9 mouse cellular contexts compared by ENCODE assay signal in the genomic region with DNA sequence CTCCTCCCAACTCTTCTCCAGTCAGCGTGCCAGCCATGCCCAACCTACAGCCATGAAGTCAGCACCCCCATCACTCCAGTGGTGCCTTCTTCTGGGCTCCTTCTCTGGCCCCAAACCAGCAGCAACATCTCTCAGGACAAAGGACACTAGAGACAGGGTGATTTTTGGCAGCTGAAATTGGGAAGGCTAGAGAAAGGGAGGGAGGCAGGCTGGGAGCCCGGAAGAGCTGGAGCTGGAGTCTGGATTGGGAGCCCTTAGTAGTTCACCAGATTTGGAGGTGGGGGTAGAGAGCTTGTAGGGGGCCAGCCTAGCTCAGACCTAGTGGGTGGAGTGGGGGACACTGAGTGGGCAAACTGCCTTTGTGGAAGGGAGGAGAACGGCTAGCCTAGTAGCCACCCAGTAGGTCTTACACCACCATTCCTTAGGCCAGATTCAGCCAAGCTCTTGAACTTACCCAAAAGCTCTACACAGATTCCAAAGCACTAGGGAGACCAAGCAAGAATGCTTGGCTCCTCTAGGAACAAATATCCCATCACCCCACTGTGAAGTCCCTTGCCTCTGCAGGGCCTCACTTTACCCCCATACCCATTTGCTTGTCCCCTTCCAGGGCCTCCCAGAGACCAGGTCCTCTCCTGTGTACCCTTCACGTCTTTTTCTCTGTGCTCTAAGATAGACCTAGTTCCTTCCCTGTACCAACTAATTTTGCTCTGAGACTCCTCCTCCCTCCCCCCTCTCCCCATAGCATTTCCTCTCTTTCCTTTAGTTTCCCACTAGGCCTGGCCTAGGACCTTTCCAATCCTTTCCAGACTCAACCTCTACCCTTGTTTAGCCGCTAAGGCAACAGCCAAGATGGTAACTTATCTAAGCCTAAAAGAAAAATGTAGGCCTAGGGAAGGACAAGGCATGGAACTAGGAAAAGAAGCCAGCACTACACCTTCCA. TPM values are rescaled to one million over a fixed set of nuclear protein-coding genes. Genes with fewer than 3 reads are reported as not detected.
A peak's percentile ranks its signal among the peaks of the same experiment; 100 is the strongest.
DNase-seq lines count a peak whose midpoint lies in the region; ATAC-seq and TF ChIP-seq lines count a peak whose summit lies in the region.
"Had no signal": no experiment of that assay in that cellular context is flagged by ENCODE, and none has a peak within 500 bp of the region (broad histone marks: within the 10 kb centered on the region; RNA-seq: fewer than 3 reads in every experiment).

No protein-coding gene starts in this region.

- peak overlapping the region; percentile 92 for H3K9ac ChIP-seq in intestine, embryonic 14.5 days (ENCODE audit: low read length)
- peak overlapping the region; percentile 97 for H3K9ac ChIP-seq in neural tube, embryonic 12.5 days

- no peak for TF ChIP-seq CTCF in gastrocnemius, adult 2 months (IDR thresholded peaks at IDR 0.05)

- H3K36me3 ChIP-seq in intestine, embryonic 14.5 days (ENCODE audit: control insufficient read depth, insufficient read depth, low read length) = peaks cover 2% of the 10 kb centered on the region; the same call in 1 of the 2 replicates
- H3K36me3 ChIP-seq in limb, embryonic 10.5 days = peaks cover 3% of the 10 kb centered on the region
- no peaks in the 10 kb centered on the region for H3K36me3 ChIP-seq in neural tube, embryonic 12.5 days

- ATAC-seq in intestine, embryonic 14.5 days (replicated peaks; ENCODE audit: low FRiP score, low TSS enrichment, low read depth) = no peak
- no peak for ATAC-seq in neural tube, embryonic 12.5 days (ENCODE audit: low FRiP score, low read depth)

- peak overlapping the region; percentile 70 for H3K4me2 ChIP-seq in intestine, embryonic 14.5 days (ENCODE audit: low read length)
- H3K4me2 ChIP-seq in neural tube, embryonic 12.5 days (replicated peaks) = peak overlapping the region; percentile 75

- peaks cover 36% of the 10 kb centered on the region for H3K4me1 ChIP-seq in intestine, embryonic 14.5 days (replicated peaks; ENCODE audit: control insufficient read depth, insufficient read depth, low read length)
- H3K4me1 ChIP-seq in limb, embryonic 10.5 days = peaks cover 48% of the 10 kb centered on the region
- peaks cover 46% of the 10 kb centered on the region for H3K4me1 ChIP-seq in neural tube, embryonic 12.5 days

- H3K27me3 ChIP-seq in intestine, embryonic 14.5 days (replicated peaks; ENCODE audit: control insufficient read depth, insufficient read depth, low read length) = no peaks in the 10 kb centered on the region
- H3K27me3 ChIP-seq in limb, embryonic 10.5 days (ENCODE audit: low read depth, poor library complexity, severe bottlenecking) = peaks cover 30% of the 10 kb centered on the region
- H3K27me3 ChIP-seq in neural tube, embryonic 12.5 days (replicated peaks) = no peaks in the 10 kb centered on the region

- no peaks in the 10 kb centered on the region for H3K9me3 ChIP-seq in intestine, embryonic 14.5 days (ENCODE audit: control insufficient read depth, low read length)
- no peaks in the 10 kb centered on the region for H3K9me3 ChIP-seq in limb, embryonic 10.5 days (replicated peaks)
- no peaks in the 10 kb centered on the region for H3K9me3 ChIP-seq in neural tube, embryonic 12.5 days

- peak overlapping the region; percentile 89 for H3K27ac ChIP-seq in gastrocnemius, adult 2 months
- peak overlapping the region; percentile 95 for H3K27ac ChIP-seq in intestine, embryonic 14.5 days (ENCODE audit: low read depth)
- H3K27ac ChIP-seq in limb, embryonic 10.5 days = peak overlapping the region; percentile 99
- H3K27ac ChIP-seq in neural tube, embryonic 12.5 days = no peak overlapping the region

- H3K4me3 ChIP-seq in gastrocnemius, adult 2 months = peak overlapping the region; percentile 88
- H3K4me3 ChIP-seq in intestine, embryonic 14.5 days (ENCODE audit: low read depth, low read length) = peak overlapping the region; percentile 80
- peak overlapping the region; percentile 91 for H3K4me3 ChIP-seq in limb, embryonic 10.5 days
- H3K4me3 ChIP-seq in neural tube, embryonic 12.5 days = peak overlapping the region; percentile 87

- 38% methylated on average over 5 of the region's 5 CpGs for WGBS in intestine, embryonic 14.5 days
- 47% methylated on average over 5 of the region's 5 CpGs for WGBS in limb, embryonic 10.5 days
- WGBS in neural tube, embryonic 12.5 days = 40% methylated on average over 5 of the region's 5 CpGs

- DNase-seq in heart, adult 11 months = peak; percentile 98
- no peak for DNase-seq in heart, postnatal 25 days (ENCODE audit: low spot score)
- peak; percentile 68 for DNase-seq in cerebellum, adult 8-10 months
- peak; percentile 54 for DNase-seq in gastrocnemius, adult 2 months
- peak; percentile 73 for DNase-seq in intestine, embryonic 14.5 days (ENCODE audit: low spot score)
- DNase-seq in limb, embryonic 10.5 days (ENCODE audit: low spot score) = peak; percentile 60
- no peak for DNase-seq in spleen, adult 12 weeks (ENCODE audit: low spot score)

- intact Hi-C loops in heart, postnatal 25 days (cut with DNase I) = loop anchor here (2.0 to 5.0 kb wide), 4 partner anchors 15 to 245 kb away; a partner anchor contains a TSS
- intact Hi-C loops in gastrocnemius, adult 2 months (cut with DNase I) = loop anchor here (2.0 to 5.0 kb wide), 4 partner anchors 45 to 159 kb away; a partner anchor contains a TSS

RNA-seq across cellular contexts. Expression of a gene that starts 1.9 kb away (rescaled TPM):
- 10 to 100 TPM; 37.0 to 39.7 TPM for total RNA-seq in heart, postnatal 25 days (2021)
- total RNA-seq in gastrocnemius, adult 2 months (2021) = 10 to 100 TPM; 46.4 to 47.9 TPM
- 12.1 TPM in 2 replicates for polyA plus RNA-seq in intestine, embryonic 14.5 days (2014; fragmentation: Nextera tagmentation; extraction: Ambion mirVana)
- polyA plus RNA-seq in limb, embryonic 10.5 days (2016; fragmentation: Nextera tagmentation; extraction: Ambion mirVana) = 12.9 and 14.8 TPM in 2 replicates
- polyA plus RNA-seq in neural tube, embryonic 12.5 days (2016; fragmentation: Nextera tagmentation; extraction: Ambion mirVana) = 16.8 and 17.4 TPM in 2 replicates

RNA-seq across cellular contexts. Expression of a gene that starts 2.4 kb away (rescaled TPM):
- total RNA-seq in heart, postnatal 25 days (2021) = 1 to 10 TPM in 1 of 2 experiments, not detected in 1; 3.8 TPM
- total RNA-seq in gastrocnemius, adult 2 months (2021) = not detected
- polyA plus RNA-seq in intestine, embryonic 14.5 days (2014; fragmentation: Nextera tagmentation; extraction: Ambion mirVana) = not detected in 2 replicates
- polyA plus RNA-seq in limb, embryonic 10.5 days (2016; fragmentation: Nextera tagmentation; extraction: Ambion mirVana) = not detected in 2 replicates
- polyA plus RNA-seq in neural tube, embryonic 12.5 days (2016; fragmentation: Nextera tagmentation; extraction: Ambion mirVana) = not detected in 2 replicates
- total RNA-seq: gastrocnemius, adult 8-10 months had no signal

RNA-seq across cellular contexts. Expression of a gene that starts 11.3 kb away (rescaled TPM):
- 1 to 10 TPM; 1.9 to 3.3 TPM for total RNA-seq in heart, postnatal 25 days (2021)
- total RNA-seq in gastrocnemius, adult 2 months (2021) = 1 to 10 TPM; 1.2 to 2.0 TPM
- 7.6 and 8.0 TPM in 2 replicates for polyA plus RNA-seq in intestine, embryonic 14.5 days (2014; fragmentation: Nextera tagmentation; extraction: Ambion mirVana)
- 0.69 and 1.5 TPM in 2 replicates for polyA plus RNA-seq in limb, embryonic 10.5 days (2016; fragmentation: Nextera tagmentation; extraction: Ambion mirVana)
- 25.2 and 27.8 TPM in 2 replicates for polyA plus RNA-seq in neural tube, embryonic 12.5 days (2016; fragmentation: Nextera tagmentation; extraction: Ambion mirVana)

RNA-seq across cellular contexts. Expression of a gene that starts 17.0 kb away (rescaled TPM):
- 100 to 1,000 TPM; 274 to 277 TPM for total RNA-seq in heart, postnatal 25 days (2021)
- 100 to 1,000 TPM; 145 to 182 TPM for total RNA-seq in gastrocnemius, adult 2 months (2021)
- polyA plus RNA-seq in intestine, embryonic 14.5 days (2014; fragmentation: Nextera tagmentation; extraction: Ambion mirVana) = 440 and 466 TPM in 2 replicates
- 384 and 460 TPM in 2 replicates for polyA plus RNA-seq in limb, embryonic 10.5 days (2016; fragmentation: Nextera tagmentation; extraction: Ambion mirVana)
- polyA plus RNA-seq in neural tube, embryonic 12.5 days (2016; fragmentation: Nextera tagmentation; extraction: Ambion mirVana) = 527 and 552 TPM in 2 replicates

RNA-seq across cellular contexts. Expression of a gene that starts 19.7 kb away (rescaled TPM):
- 1 to 10 TPM; 4.7 TPM for total RNA-seq in heart, postnatal 25 days (2021)
- under 1 TPM; 0.61 to 0.87 TPM for total RNA-seq in gastrocnemius, adult 2 months (2021)
- polyA plus RNA-seq in intestine, embryonic 14.5 days (2014; fragmentation: Nextera tagmentation; extraction: Ambion mirVana) = 11.7 and 14.1 TPM in 2 replicates
- 6.2 and 7.6 TPM in 2 replicates for polyA plus RNA-seq in limb, embryonic 10.5 days (2016; fragmentation: Nextera tagmentation; extraction: Ambion mirVana)
- polyA plus RNA-seq in neural tube, embryonic 12.5 days (2016; fragmentation: Nextera tagmentation; extraction: Ambion mirVana) = 4.8 and 6.6 TPM in 2 replicates

Comparison
In these comparisons a context has a peak if more than half of its experiments do, and no peak if none do; other contexts are left out.
1. DNase-seq: peak in heart, adult 11 months (single experiment), cerebellum, adult 8-10 months (single experiment), gastrocnemius, adult 2 months (single experiment), intestine, embryonic 14.5 days (single experiment) and limb, embryonic 10.5 days (single experiment); none in heart, postnatal 25 days (single experiment) and spleen, adult 12 weeks (single experiment).
2. Peak in every context shown above with its lines, with median percentiles within 50 percentile points of each other: H3K4me3 ChIP-seq.